Mouse (Mus musculus): ENCODE data around the gene Grin2a. TPM values are rescaled to one million over a fixed set of nuclear protein-coding genes. Genes with fewer than 3 reads are reported as not detected.

Gene Grin2a
- polyA plus RNA-seq, 1 experiment from 2014 or later, result not detected

DNA sequence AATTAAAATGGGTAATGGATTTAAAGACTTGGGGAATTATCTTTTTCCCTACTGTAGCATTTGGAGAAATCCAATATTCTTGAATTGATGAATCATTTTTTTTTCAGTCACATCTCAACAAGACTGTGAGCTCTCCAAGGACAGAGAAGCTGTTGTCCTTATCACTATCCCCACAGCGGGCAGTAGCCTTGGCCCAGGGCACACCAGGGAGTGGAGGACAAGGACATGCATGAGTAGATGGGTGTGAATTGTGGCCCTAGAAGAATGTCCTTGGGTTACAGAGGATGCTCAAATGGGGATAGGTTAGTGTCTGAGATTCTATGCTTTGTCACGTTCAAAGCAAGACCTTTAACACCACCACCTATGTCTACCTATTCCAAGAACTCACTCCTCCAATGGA, 231.3 kb downstream of the Grin2a start:
- 56% methylated on average over 2 of the region's 2 CpGs for WGBS (ENCODE audit: insufficient replicate concordance)
- ATAC-seq (ENCODE audit: low read depth), result no peak
- H3K4me3 ChIP-seq (ENCODE audit: low read depth, low read length), result no peak overlapping the region
- H3K27me3 ChIP-seq (ENCODE audit: control insufficient read depth, insufficient read depth, low read depth, low read length), result no peaks in the 10 kb centered on the region
- H3K9ac ChIP-seq (ENCODE audit: low read depth, low read length), result no peak overlapping the region
- H3K9me3 ChIP-seq (replicated peaks; ENCODE audit: control insufficient read depth, low read length), result no peaks in the 10 kb centered on the region
- H3K36me3 ChIP-seq (ENCODE audit: control insufficient read depth, insufficient read depth), result no peaks in the 10 kb centered on the region
- H3K27ac ChIP-seq (ENCODE audit: low read length), result no peak overlapping the region
- H3K4me1 ChIP-seq (ENCODE audit: control insufficient read depth, low read depth, low read length), result no peaks in the 10 kb centered on the region
- no peak overlapping the region for H3K4me2 ChIP-seq (ENCODE audit: low read depth, low read length)

DNA sequence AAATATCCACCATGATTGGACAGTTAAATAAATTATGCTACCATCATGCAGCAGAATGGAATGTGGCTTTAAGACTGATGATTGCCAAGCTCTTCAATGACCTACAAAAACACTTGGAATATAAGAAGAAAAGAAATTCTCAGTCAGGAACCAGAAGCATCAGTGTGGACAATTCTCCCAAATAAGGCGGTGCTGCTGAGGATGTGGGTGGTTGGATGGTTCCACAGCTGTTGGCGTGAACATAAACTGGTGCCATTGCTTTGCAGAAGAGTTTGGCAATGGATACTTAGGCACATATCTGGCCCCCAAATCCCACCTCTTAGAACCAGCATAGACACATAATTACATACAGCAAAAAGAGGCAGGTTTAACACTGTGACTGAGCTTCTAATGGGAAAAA, 235.0 kb downstream of the Grin2a start:
- H3K27ac ChIP-seq (ENCODE audit: low read length), result no peak overlapping the region
- no peak overlapping the region for H3K4me3 ChIP-seq (ENCODE audit: low read depth, low read length)
- no peak overlapping the region for H3K9ac ChIP-seq (ENCODE audit: low read depth, low read length)
- H3K36me3 ChIP-seq (ENCODE audit: control insufficient read depth, insufficient read depth), result no peaks in the 10 kb centered on the region
- no peaks in the 10 kb centered on the region for H3K4me1 ChIP-seq (ENCODE audit: control insufficient read depth, low read depth, low read length)
- H3K27me3 ChIP-seq (ENCODE audit: control insufficient read depth, insufficient read depth, low read depth, low read length), result no peaks in the 10 kb centered on the region
- 64% methylated on average over 2 of the region's 2 CpGs for WGBS (ENCODE audit: insufficient replicate concordance)
- H3K4me2 ChIP-seq (ENCODE audit: low read depth, low read length), result no peak overlapping the region
- no peaks in the 10 kb centered on the region for H3K9me3 ChIP-seq (replicated peaks; ENCODE audit: control insufficient read depth, low read length)
- no peak for ATAC-seq (ENCODE audit: low read depth)

GRCm38 (mm10) chr16:9756849-9757248, 238.5 kb downstream of the Grin2a start:
- 68% methylated on average over 8 of the region's 8 CpGs for WGBS (ENCODE audit: insufficient replicate concordance)
- no peaks in the 10 kb centered on the region for H3K4me1 ChIP-seq (ENCODE audit: control insufficient read depth, low read depth, low read length)
- H3K36me3 ChIP-seq (ENCODE audit: control insufficient read depth, insufficient read depth), result no peaks in the 10 kb centered on the region
- no peak overlapping the region for H3K9ac ChIP-seq (ENCODE audit: low read depth, low read length)
- no peak overlapping the region for H3K4me2 ChIP-seq (ENCODE audit: low read depth, low read length)
- no peak overlapping the region for H3K27ac ChIP-seq (ENCODE audit: low read length)
- ATAC-seq (ENCODE audit: low read depth), result no peak
- no peaks in the 10 kb centered on the region for H3K27me3 ChIP-seq (ENCODE audit: control insufficient read depth, insufficient read depth, low read depth, low read length)
- H3K4me3 ChIP-seq (ENCODE audit: low read depth, low read length), result no peak overlapping the region
- no peaks in the 10 kb centered on the region for H3K9me3 ChIP-seq (replicated peaks; ENCODE audit: control insufficient read depth, low read length)

- Histone ChIP-seq H3K4me2 (ENCODE audit: low read depth, low read length) (no peak overlapping the region), H3K9me3 (replicated peaks; ENCODE audit: control insufficient read depth, low read length) (no peaks in the 10 kb centered on the region), H3K4me1 (ENCODE audit: control insufficient read depth, low read depth, low read length) (no peaks in the 10 kb centered on the region), H3K9ac (ENCODE audit: low read depth, low read length) (no peak overlapping the region), H3K36me3 (ENCODE audit: control insufficient read depth, insufficient read depth) (no peaks in the 10 kb centered on the region), H3K27ac (ENCODE audit: low read length) (no peak overlapping the region), H3K4me3 (ENCODE audit: low read depth, low read length) (no peak overlapping the region), H3K27me3 (ENCODE audit: control insufficient read depth, insufficient read depth, low read depth, low read length) (no peaks in the 10 kb centered on the region)
- ATAC-seq (ENCODE audit: low read depth), result no peak
- 63% methylated on average over 5 of the region's 5 CpGs for WGBS (ENCODE audit: insufficient replicate concordance)
Measured at GRCm38 (mm10) chr16:9754061-9754460, 241.3 kb downstream of the Grin2a start.

- no peak overlapping the region for H3K9ac ChIP-seq (ENCODE audit: low read depth, low read length)
- H3K27me3 ChIP-seq (ENCODE audit: control insufficient read depth, insufficient read depth, low read depth, low read length), result no peaks in the 10 kb centered on the region
- H3K27ac ChIP-seq (ENCODE audit: low read length), result no peak overlapping the region
- H3K4me2 ChIP-seq (ENCODE audit: low read depth, low read length), result no peak overlapping the region
- H3K36me3 ChIP-seq (ENCODE audit: control insufficient read depth, insufficient read depth), result no peaks in the 10 kb centered on the region
- no peaks in the 10 kb centered on the region for H3K4me1 ChIP-seq (ENCODE audit: control insufficient read depth, low read depth, low read length)
- no peak for ATAC-seq (ENCODE audit: low read depth)
- 76% methylated on average over 9 of the region's 9 CpGs for WGBS (ENCODE audit: insufficient replicate concordance)
- H3K9me3 ChIP-seq (replicated peaks; ENCODE audit: control insufficient read depth, low read length), result no peaks in the 10 kb centered on the region
- H3K4me3 ChIP-seq (ENCODE audit: low read depth, low read length), result no peak overlapping the region
Measured at GRCm38 (mm10) chr16:9753045-9753444, 242.3 kb downstream of the Grin2a start.

GRCm38 (mm10) chr16:9752600-9752999, 242.8 kb downstream of the Grin2a start:
- H3K4me1 ChIP-seq (ENCODE audit: control insufficient read depth, low read depth, low read length), result no peaks in the 10 kb centered on the region
- no peaks in the 10 kb centered on the region for H3K36me3 ChIP-seq (ENCODE audit: control insufficient read depth, insufficient read depth)
- H3K27me3 ChIP-seq (ENCODE audit: control insufficient read depth, insufficient read depth, low read depth, low read length), result no peaks in the 10 kb centered on the region
- WGBS (ENCODE audit: insufficient replicate concordance), result 69% methylated on average over 8 of the region's 8 CpGs
- H3K4me2 ChIP-seq (ENCODE audit: low read depth, low read length), result no peak overlapping the region
- no peak overlapping the region for H3K27ac ChIP-seq (ENCODE audit: low read length)
- H3K9ac ChIP-seq (ENCODE audit: low read depth, low read length), result no peak overlapping the region
- no peaks in the 10 kb centered on the region for H3K9me3 ChIP-seq (replicated peaks; ENCODE audit: control insufficient read depth, low read length)
- no peak for ATAC-seq (ENCODE audit: low read depth)
- no peak overlapping the region for H3K4me3 ChIP-seq (ENCODE audit: low read depth, low read length)

- WGBS (ENCODE audit: insufficient replicate concordance), result 55% methylated on average over 11 of the region's 11 CpGs
- Histone ChIP-seq H3K4me2 (ENCODE audit: low read depth, low read length) (no peak overlapping the region), H3K36me3 (ENCODE audit: control insufficient read depth, insufficient read depth) (no peaks in the 10 kb centered on the region), H3K4me3 (ENCODE audit: low read depth, low read length) (no peak overlapping the region), H3K9ac (ENCODE audit: low read depth, low read length) (no peak overlapping the region), H3K9me3 (replicated peaks; ENCODE audit: control insufficient read depth, low read length) (no peaks in the 10 kb centered on the region), H3K4me1 (ENCODE audit: control insufficient read depth, low read depth, low read length) (no peaks in the 10 kb centered on the region), H3K27me3 (ENCODE audit: control insufficient read depth, insufficient read depth, low read depth, low read length) (no peaks in the 10 kb centered on the region), H3K27ac (ENCODE audit: low read length) (no peak overlapping the region)
- ATAC-seq (ENCODE audit: low read depth), result no peak
Measured at GRCm38 (mm10) chr16:9751045-9751569, 244.3 kb downstream of the Grin2a start.

DNA sequence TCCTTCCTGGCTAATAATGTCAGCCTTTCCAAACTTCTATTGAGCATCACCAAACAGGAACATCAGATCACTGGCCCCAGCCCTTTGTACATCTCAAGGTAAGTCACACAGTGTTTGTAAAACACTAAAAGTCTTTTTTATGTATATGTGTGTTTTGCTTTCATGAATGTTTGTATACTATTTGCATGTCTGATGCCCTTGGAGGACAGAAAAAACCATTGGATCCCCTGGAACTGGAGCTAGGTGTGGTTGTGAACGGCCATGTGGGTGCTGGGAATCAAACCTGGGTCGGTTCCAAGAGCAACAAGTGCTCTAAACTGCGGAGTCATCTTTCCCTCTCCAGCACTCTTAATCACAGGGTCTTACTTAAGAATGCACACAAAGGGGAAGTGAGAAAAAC, 245.7 kb downstream of the Grin2a start:
- Histone ChIP-seq H3K27ac (ENCODE audit: low read length) (no peak overlapping the region), H3K36me3 (ENCODE audit: control insufficient read depth, insufficient read depth) (no peaks in the 10 kb centered on the region), H3K4me2 (ENCODE audit: low read depth, low read length) (no peak overlapping the region), H3K4me3 (ENCODE audit: low read depth, low read length) (no peak overlapping the region), H3K4me1 (ENCODE audit: control insufficient read depth, low read depth, low read length) (no peaks in the 10 kb centered on the region), H3K27me3 (ENCODE audit: control insufficient read depth, insufficient read depth, low read depth, low read length) (no peaks in the 10 kb centered on the region), H3K9me3 (replicated peaks; ENCODE audit: control insufficient read depth, low read length) (no peaks in the 10 kb centered on the region), H3K9ac (ENCODE audit: low read depth, low read length) (no peak overlapping the region)
- WGBS (ENCODE audit: insufficient replicate concordance), result 53% methylated on average over 3 of the region's 3 CpGs
- ATAC-seq (ENCODE audit: low read depth), result no peak

DNA sequence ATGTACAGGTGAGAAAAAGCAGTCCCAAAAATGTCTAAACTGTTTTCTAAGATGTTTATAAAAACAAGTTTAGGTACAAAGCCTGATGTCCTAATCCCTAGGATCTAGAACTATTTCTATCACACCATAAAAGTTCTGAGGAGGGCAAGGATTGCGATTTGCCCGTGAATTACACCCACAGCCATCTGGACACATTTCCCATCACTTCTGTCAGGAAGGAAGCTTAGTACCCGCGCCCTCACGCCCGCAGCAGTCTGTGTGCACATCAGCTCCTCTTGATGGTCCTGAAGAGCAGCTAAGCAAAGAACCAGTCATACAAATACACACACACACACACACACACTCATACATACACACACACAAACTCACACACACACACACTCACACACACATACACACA, 252.9 kb downstream of the Grin2a start:
- no peak overlapping the region for H3K4me2 ChIP-seq (ENCODE audit: low read depth, low read length)
- no peaks in the 10 kb centered on the region for H3K27me3 ChIP-seq (ENCODE audit: control insufficient read depth, insufficient read depth, low read depth, low read length)
- no peaks in the 10 kb centered on the region for H3K9me3 ChIP-seq (replicated peaks; ENCODE audit: control insufficient read depth, low read length)
- no peak overlapping the region for H3K4me3 ChIP-seq (ENCODE audit: low read depth, low read length)
- H3K36me3 ChIP-seq (ENCODE audit: control insufficient read depth, insufficient read depth), result no peaks in the 10 kb centered on the region
- H3K9ac ChIP-seq (ENCODE audit: low read depth, low read length), result no peak overlapping the region
- H3K4me1 ChIP-seq (ENCODE audit: control insufficient read depth, low read depth, low read length), result no peaks in the 10 kb centered on the region
- ATAC-seq (ENCODE audit: low read depth), result no peak
- WGBS (ENCODE audit: insufficient replicate concordance), result 70% methylated on average over 6 of the region's 6 CpGs
- H3K27ac ChIP-seq (ENCODE audit: low read length), result no peak overlapping the region

Data from liver, embryonic 16.5 days (tissue).